Mouse (Mus musculus) neutrophil, adult 65 days (primary cell): Measurements from ENCODE around the gene Smpdl3b. TPM values are rescaled to one million over a fixed set of nuclear protein-coding genes. Genes with fewer than 3 reads are reported as not detected.

Experiments used
- total RNA-seq: library from RNA; stranded (reverse); gene quantifications from 2 replicates; pipeline ENCODE4 v1.2.4, GENCODE M21; 2023

The Smpdl3b gene
- 1.1 and 1.6 TPM in 2 replicates for total RNA-seq

DNA sequence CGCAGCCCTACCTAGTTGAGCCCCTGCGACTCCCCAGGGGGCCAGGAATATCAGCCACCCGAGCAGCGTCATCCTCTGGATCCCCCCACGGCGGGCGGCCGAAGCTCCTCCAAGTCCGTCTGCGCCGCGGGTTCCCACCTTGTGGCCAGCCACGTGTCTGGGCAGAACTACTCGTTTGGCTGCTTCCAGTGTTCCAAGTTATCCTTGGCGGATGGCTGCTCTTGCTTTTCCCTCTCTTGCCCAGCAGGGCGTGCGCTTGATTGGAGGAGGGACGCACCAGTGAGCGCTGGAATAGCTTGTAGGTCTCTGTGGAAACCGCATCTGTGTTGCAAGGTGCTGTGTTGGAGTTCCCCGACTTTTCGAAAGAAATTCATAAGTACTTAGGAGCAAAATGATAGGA, at the start of gene Smpdl3b:
Gene Smpdl3b (minus strand): TSS at position 279 of the 400 bp plus-strand sequence.

DNA sequence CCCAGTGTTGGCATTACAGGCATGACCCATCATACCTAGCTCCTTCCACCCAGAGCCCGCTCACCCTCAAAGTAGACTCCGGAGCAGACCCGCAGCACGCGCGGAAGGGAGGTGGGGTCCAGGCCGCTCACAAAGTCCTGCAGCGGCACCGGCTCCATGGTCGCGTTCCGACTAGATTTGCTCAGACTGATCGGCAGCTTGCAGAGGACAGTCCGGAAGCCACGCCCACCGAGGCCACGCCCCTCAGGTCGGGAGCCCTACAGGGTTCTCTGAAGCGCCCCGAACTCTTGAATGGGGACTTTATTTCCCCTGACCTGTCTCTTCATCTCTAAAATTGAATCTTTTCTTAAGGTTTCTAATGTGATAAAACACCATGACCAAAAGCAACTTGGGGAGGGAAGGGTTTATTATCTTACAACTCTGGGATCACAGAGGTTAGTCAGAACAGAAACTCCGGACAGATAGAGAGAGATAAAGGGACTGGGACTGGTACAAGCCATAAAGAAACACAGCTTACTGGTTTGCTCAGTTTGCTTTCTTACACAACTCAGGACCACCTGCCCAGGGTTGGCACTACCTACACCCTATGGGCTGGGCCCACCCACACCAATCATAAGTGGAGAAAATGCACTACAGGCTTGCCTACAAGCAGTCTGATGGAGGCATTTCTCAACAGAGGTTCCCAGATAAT, 39.3 kb upstream of the Smpdl3b start, which contains the start of gene Themis2:
Gene Themis2 (minus strand): TSS at position 192 of the 691 bp plus-strand sequence.

DNA sequence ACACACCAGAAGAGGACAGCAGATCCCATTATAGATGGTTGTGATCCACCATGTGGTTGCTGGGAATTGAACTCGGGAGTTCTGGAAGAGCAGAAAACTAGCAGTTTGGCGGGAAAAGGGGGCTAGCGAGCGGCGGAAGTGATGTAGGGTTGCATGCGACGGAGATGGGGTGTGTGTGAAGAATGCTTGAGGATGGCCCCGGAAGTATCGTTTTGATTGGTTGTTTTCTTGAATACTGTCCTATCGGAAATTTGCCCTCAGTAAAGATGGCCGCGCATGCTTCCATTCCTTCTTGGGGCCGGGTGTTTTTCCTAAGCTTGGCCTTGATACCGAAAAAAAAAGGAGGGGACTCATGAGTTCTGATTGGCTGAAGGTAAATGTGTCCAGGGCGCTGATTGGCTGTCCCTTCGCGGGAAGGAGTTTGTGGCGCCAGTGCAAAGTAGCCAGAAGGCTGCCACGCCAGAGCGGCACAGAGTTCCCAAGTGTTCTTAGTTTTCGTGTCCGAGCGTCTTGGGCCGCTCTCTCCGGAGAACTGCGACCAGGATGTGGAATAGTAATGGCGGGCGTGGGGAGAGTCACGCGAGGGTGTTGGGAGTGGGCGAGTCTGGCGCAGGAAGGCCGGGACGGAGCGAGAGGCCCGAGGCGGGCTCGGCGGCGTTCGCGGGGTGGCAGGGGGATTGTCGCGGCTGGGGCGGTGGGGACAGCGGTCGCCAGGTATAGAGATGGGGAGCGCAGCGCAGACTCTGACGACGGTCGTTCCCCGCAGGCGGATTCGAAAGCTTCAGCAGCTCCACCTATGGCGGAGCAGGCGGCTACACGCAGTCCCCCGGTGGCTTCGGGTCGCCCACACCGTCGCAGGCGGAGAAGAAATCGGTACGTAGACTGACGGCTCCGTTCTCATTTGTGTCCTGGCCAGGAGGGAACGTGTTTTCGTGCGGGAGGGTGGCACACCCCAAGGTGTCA, 11.1 kb upstream of the Smpdl3b start, which contains the start of gene Rpa2:
Gene Rpa2 (plus strand): TSS at position 419 of the 963 bp plus-strand sequence.

DNA sequence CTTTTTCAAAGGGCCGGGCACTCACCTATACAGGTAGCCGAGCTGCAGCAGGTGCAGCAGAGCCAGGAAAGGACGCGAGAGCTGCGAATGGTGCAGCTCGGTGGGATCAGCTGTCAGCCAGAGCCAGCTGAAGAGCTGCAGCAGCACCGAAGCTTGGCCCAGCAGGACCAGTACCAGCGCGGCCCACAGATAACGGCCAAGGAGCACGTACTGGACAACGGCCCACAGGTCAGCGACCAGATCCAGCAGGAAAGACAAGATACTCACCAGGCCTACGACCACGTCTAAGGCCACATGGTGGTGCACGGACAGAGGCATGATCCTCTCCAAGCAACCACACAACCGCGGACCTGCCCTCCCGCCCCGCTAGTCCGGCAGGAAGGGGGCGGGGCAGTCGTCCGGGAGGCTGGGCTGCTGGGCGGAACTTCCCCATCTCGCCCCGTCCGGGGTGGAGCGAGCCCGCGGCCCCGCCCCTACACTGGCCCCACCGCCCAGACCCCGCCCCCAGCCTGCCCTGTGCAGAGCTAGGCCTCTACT, 24.8 kb downstream of the Smpdl3b start, which contains the start of gene Xkr8:
Gene Xkr8 (minus strand): TSS at position 399 of the 537 bp plus-strand sequence.

Other genes starting within 250 kb of the Smpdl3b start
- gene Sesn2, start 246.8 kb downstream of the Smpdl3b start, total RNA-seq: 74.6 and 86.3 TPM in 2 replicates
- 105 and 117 TPM in 2 replicates for gene Atpif1, start 223.6 kb downstream of the Smpdl3b start, total RNA-seq
- 63.2 and 65.5 TPM in 2 replicates for gene Dnajc8, start 221.7 kb downstream of the Smpdl3b start, total RNA-seq
- gene Ptafr, start 193.2 kb downstream of the Smpdl3b start, total RNA-seq: 134 and 153 TPM in 2 replicates
- 27.0 and 27.7 TPM in 2 replicates for gene Eya3, start 118.3 kb downstream of the Smpdl3b start, total RNA-seq
- 4.8 and 5.8 TPM in 2 replicates for gene Xkr8, start 24.7 kb downstream of the Smpdl3b start, total RNA-seq
- 37.6 and 41.8 TPM in 2 replicates for gene Rpa2, start 11.1 kb upstream of the Smpdl3b start, total RNA-seq
- gene Themis2, start 39.1 kb upstream of the Smpdl3b start, total RNA-seq: 265 and 299 TPM in 2 replicates
- gene Ppp1r8, start 85.9 kb upstream of the Smpdl3b start, total RNA-seq: 18.8 and 20.5 TPM in 2 replicates
- 13.5 and 17.1 TPM in 2 replicates for gene Stx12, start 127.3 kb upstream of the Smpdl3b start, total RNA-seq
- 28.4 and 35.9 TPM in 2 replicates for gene Fam76a, start 165.3 kb upstream of the Smpdl3b start, total RNA-seq
- gene Fgr, start 216.8 kb upstream of the Smpdl3b start, total RNA-seq: 308 and 313 TPM in 2 replicates